35 mouse cellular contexts compared by ENCODE assay signal in the genomic region with DNA sequence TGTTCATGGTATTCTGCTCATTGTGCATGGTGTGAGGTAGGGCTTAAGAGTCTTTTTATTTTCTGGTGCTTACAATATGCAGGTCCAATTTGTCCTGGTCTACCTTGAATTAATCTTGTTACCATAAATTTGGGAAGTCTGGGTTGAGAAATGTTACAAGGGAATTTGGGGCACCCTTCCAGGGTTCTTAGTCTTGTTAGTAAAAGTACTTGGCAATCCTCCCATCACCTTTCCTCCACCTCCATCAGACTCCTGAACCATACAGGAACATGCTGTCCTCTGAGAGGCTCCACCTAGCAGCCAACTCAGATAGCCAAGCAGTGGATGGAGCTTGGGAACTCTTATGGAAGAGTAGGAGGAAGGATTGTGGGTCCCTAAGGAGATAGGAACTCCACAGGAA. TPM values are rescaled to one million over a fixed set of nuclear protein-coding genes. Genes with fewer than 3 reads are reported as not detected.
"Had no signal": no experiment of that assay in that cellular context is flagged by ENCODE, and none has a peak within 500 bp of the region (broad histone marks: within the 10 kb centered on the region; RNA-seq: fewer than 3 reads in every experiment).

No protein-coding gene starts in this region.

- H3K4me3 ChIP-seq: heart, embryonic 10.5 days; heart, embryonic 12.5 days; heart, embryonic 13.5 days; heart, embryonic 15.5 days; hindbrain, embryonic 10.5 days; hindbrain, embryonic 12.5 days; hindbrain, embryonic 13.5 days; hindbrain, embryonic 15.5 days; intestine, embryonic 15.5 days; kidney, embryonic 15.5 days; layer of hippocampus, adult 2 months; left cerebral cortex, adult 2 months had no signal

- H3K4me1 ChIP-seq: heart, embryonic 10.5 days; heart, embryonic 12.5 days; heart, embryonic 13.5 days; heart, embryonic 15.5 days; hindbrain, embryonic 10.5 days; hindbrain, embryonic 12.5 days; hindbrain, embryonic 13.5 days; hindbrain, embryonic 15.5 days; intestine, embryonic 15.5 days; kidney, embryonic 15.5 days had no signal

- H3K9ac ChIP-seq: heart, embryonic 12.5 days; heart, embryonic 13.5 days; heart, embryonic 15.5 days; hindbrain, embryonic 12.5 days; hindbrain, embryonic 13.5 days; hindbrain, embryonic 14.5 days; hindbrain, embryonic 15.5 days; intestine, embryonic 15.5 days; kidney, embryonic 15.5 days had no signal

- DNase-seq: heart, postnatal 10 days; heart, postnatal 14 days; heart, postnatal 36 days; heart, postnatal 4 days; kidney, adult 11 months; kidney, adult 18-20 months; kidney, adult 2 months; kidney, adult 8-10 months; kidney, adult 9 months; kidney, postnatal 10 days; kidney, postnatal 14 days; kidney, postnatal 25 days; kidney, postnatal 36 days; kidney, postnatal 4 days; layer of hippocampus, adult 9-11 months; layer of hippocampus, postnatal 36 days had no signal

- H3K27me3 ChIP-seq: hindbrain, embryonic 15.5 days had no signal

- H3K36me3 ChIP-seq: heart, embryonic 10.5 days; heart, embryonic 12.5 days; heart, embryonic 13.5 days; heart, embryonic 15.5 days; hindbrain, embryonic 10.5 days; hindbrain, embryonic 12.5 days; hindbrain, embryonic 13.5 days; hindbrain, embryonic 15.5 days; intestine, embryonic 15.5 days; kidney, embryonic 15.5 days had no signal

- H3K27ac ChIP-seq: heart, embryonic 10.5 days; heart, embryonic 13.5 days; heart, embryonic 15.5 days; hindbrain, embryonic 10.5 days; hindbrain, embryonic 12.5 days; hindbrain, embryonic 13.5 days; hindbrain, embryonic 14.5 days; hindbrain, embryonic 15.5 days; hindbrain, postnatal 0 days; intestine, embryonic 15.5 days; kidney, embryonic 15.5 days; kidney, postnatal 0 days; layer of hippocampus, adult 2 months; left cerebral cortex, adult 2 months had no signal

RNA-seq across cellular contexts. Expression of a gene that starts 13.7 kb away (rescaled TPM):
- polyA plus RNA-seq: heart, embryonic 11.5 days; hindbrain, embryonic 11.5 days; intestine, embryonic 14.5 days; intestine, embryonic 15.5 days; kidney, embryonic 14.5 days had no signal
